Mouse (Mus musculus) layer of hippocampus, postnatal 10 days (tissue): Measurements from ENCODE around the gene Tagln3. TPM values are rescaled to one million over a fixed set of nuclear protein-coding genes. Genes with fewer than 3 reads are reported as not detected.

Source experiments
- DNase-seq, 2 experiments: peaks; one replicate each; pipeline ENCODE4 v3.0.0; 2021; ENCODE audit warnings: low spot score in 2 of 2
- total RNA-seq, 2 experiments: library from RNA; stranded (reverse); gene quantifications; 2 replicates each; pipeline ENCODE4 v1.2.3; 2021

Gene Tagln3
- total RNA-seq, 2 experiments from 2014 or later = 251 to 259 TPM

- DNase-seq = peak in 1 of 2 experiments; percentile 48
Measured at GRCm38 (mm10) chr16:45722460-45722951, 1.9 kb downstream of the Tagln3 start.

GRCm38 (mm10) chr16:45720022-45720630 lies 4.3 kb downstream of the Tagln3 start:
- no peak for DNase-seq

- DNase-seq = no peak
Measured at GRCm38 (mm10) chr16:45718296-45718695, 6.1 kb downstream of the Tagln3 start.

GRCm38 (mm10) chr16:45714489-45715150 lies 9.8 kb downstream of the Tagln3 start:
- no peak for DNase-seq

GRCm38 (mm10) chr16:45713878-45714277 lies 10.5 kb downstream of the Tagln3 start:
- no peak for DNase-seq

GRCm38 (mm10) chr16:45713261-45713660 lies 11.1 kb downstream of the Tagln3 start:
- no peak for DNase-seq

GRCm38 (mm10) chr16:45711263-45711662 lies 13.1 kb downstream of the Tagln3 start:
- no peak for DNase-seq

GRCm38 (mm10) chr16:45699301-45699700 lies 25.1 kb downstream of the Tagln3 start:
- DNase-seq = no peak

- no peak for DNase-seq
Measured at GRCm38 (mm10) chr16:45697996-45698395, 26.4 kb downstream of the Tagln3 start.

- no peak for DNase-seq
Measured at GRCm38 (mm10) chr16:45695445-45696160, 28.8 kb downstream of the Tagln3 start.

GRCm38 (mm10) chr16:45693558-45693957 lies 30.9 kb downstream of the Tagln3 start, which contains the start of gene Tmprss7:
Gene Tmprss7 (minus strand): TSS chr16:45693658.
- no peak for DNase-seq

GRCm38 (mm10) chr16:45692851-45693250 lies 31.6 kb downstream of the Tagln3 start:
- DNase-seq = no peak

- peak in 1 of 2 experiments; percentile 40 for DNase-seq
Measured at GRCm38 (mm10) chr16:45690178-45690577, 34.2 kb downstream of the Tagln3 start.

- no peak for DNase-seq
Measured at GRCm38 (mm10) chr16:45686833-45687232, 37.6 kb downstream of the Tagln3 start.

GRCm38 (mm10) chr16:45685295-45685694 lies 39.1 kb downstream of the Tagln3 start:
- no peak for DNase-seq

GRCm38 (mm10) chr16:45684815-45685214 lies 39.6 kb downstream of the Tagln3 start:
- peak; percentile 75 to 82 for DNase-seq

- DNase-seq = no peak
Measured at GRCm38 (mm10) chr16:45676462-45676861, 47.9 kb downstream of the Tagln3 start.

GRCm38 (mm10) chr16:45670005-45670404 lies 54.4 kb downstream of the Tagln3 start:
- DNase-seq = no peak

- DNase-seq = no peak
Measured at GRCm38 (mm10) chr16:45668178-45668577, 56.2 kb downstream of the Tagln3 start.

GRCm38 (mm10) chr16:45666136-45666535 lies 58.3 kb downstream of the Tagln3 start:
- DNase-seq = no peak

- DNase-seq = no peak
Measured at GRCm38 (mm10) chr16:45662381-45662780, 62.0 kb downstream of the Tagln3 start.
